Mouse (Mus musculus): ENCODE results near the gene Mrpl54. TPM values are rescaled to one million over a fixed set of nuclear protein-coding genes. Genes with fewer than 3 reads are reported as not detected.
"Not testable (repeated sequence)": the region's sequence is repeated elsewhere in the genome, so short reads cannot be mapped to it uniquely, and the experiment has no call there.

The Mrpl54 gene
- polyA plus RNA-seq, 1 experiment = not detected

GRCm38 (mm10) chr10:81230438-81231332 lies 36.0 kb downstream of the Mrpl54 start, which contains the start of gene Atcay:
Gene Atcay, minus strand, starts transcription at chr10:81230833.
- TF ChIP-seq CTCF (IDR thresholded peaks at IDR 0.05; ENCODE audit: insufficient read depth, low read depth, low read length) = peak; percentile 33; the same call in 1 of the 2 replicates
- peak; percentile 92 for TF ChIP-seq POLR2A (IDR thresholded peaks at IDR 0.05; ENCODE audit: insufficient read depth, low read depth, low read length)
- H3K27ac ChIP-seq (ENCODE audit: insufficient read depth, low read depth, low read length) = peak within 1 kb of the TSS; percentile 90
- H3K4me3 ChIP-seq (ENCODE audit: insufficient read depth, low read depth, low read length) = peak within 1 kb of the TSS; percentile 59
- WGBS = 3% methylated on average over 27 of the region's 27 CpGs
- peaks cover 28% of the 10 kb centered on the region for H3K4me1 ChIP-seq (ENCODE audit: control insufficient read depth, insufficient read depth, low read length)

- Histone ChIP-seq H3K27ac (ENCODE audit: insufficient read depth, low read depth, low read length) (peak overlapping the region; percentile 90), H3K4me1 (ENCODE audit: control insufficient read depth, insufficient read depth, low read length) (peaks cover 30% of the 10 kb centered on the region), H3K4me3 (ENCODE audit: insufficient read depth, low read depth, low read length) (peak overlapping the region; percentile 59)
- WGBS = 2% methylated on average over 20 of the region's 20 CpGs
- TF ChIP-seq POLR2A (IDR thresholded peaks at IDR 0.05; ENCODE audit: insufficient read depth, low read depth, low read length) (no peak), CTCF (IDR thresholded peaks at IDR 0.05; ENCODE audit: insufficient read depth, low read depth, low read length) (no peak)
These were observed 36.8 kb downstream of the Mrpl54 start for GRCm38 (mm10) chr10:81229735-81230437.

- H3K27ac ChIP-seq (ENCODE audit: insufficient read depth, low read depth, low read length); H3K4me3 ChIP-seq (ENCODE audit: insufficient read depth, low read depth, low read length): not testable (repeated sequence)
- H3K4me1 ChIP-seq (ENCODE audit: control insufficient read depth, insufficient read depth, low read length) = peaks cover 20% of the 10 kb centered on the region
- WGBS = 61% methylated on average over 2 of the region's 2 CpGs
These were observed 43.0 kb downstream of the Mrpl54 start for GRCm38 (mm10) chr10:81223731-81224130.

GRCm38 (mm10) chr10:81221402-81222015 lies 45.2 kb downstream of the Mrpl54 start:
- no peak overlapping the region for H3K27ac ChIP-seq (ENCODE audit: insufficient read depth, low read depth, low read length)
- peaks cover 17% of the 10 kb centered on the region for H3K4me1 ChIP-seq (ENCODE audit: control insufficient read depth, insufficient read depth, low read length)
- 59% methylated on average over 5 of the region's 5 CpGs for WGBS
- no peak overlapping the region for H3K4me3 ChIP-seq (ENCODE audit: insufficient read depth, low read depth, low read length)
- TF ChIP-seq CTCF (IDR thresholded peaks at IDR 0.05; ENCODE audit: insufficient read depth, low read depth, low read length) (no peak), POLR2A (IDR thresholded peaks at IDR 0.05; ENCODE audit: insufficient read depth, low read depth, low read length) (no peak)

DNA sequence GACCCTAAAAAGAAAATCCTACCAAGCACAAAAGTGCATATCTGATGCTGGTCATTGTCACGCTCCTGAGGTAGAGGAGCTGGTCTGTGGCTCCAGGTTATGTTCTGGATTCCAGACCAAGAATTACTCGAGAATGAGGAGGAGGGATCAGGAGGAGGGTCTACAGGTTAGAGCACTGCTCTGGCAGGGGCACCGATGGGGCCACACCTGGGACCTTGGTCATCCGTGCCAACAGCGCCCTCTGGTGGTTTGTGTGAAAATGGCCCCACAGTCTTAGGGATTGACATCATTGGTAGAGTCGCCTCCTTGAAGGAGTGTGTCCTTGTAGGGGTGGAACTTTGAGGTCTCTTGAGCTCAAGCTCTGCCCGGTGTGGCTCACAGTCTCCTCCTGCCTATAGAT lies 48.8 kb downstream of the Mrpl54 start:
- TF ChIP-seq CTCF (IDR thresholded peaks at IDR 0.05; ENCODE audit: insufficient read depth, low read depth, low read length) (peak; percentile 79), POLR2A (IDR thresholded peaks at IDR 0.05; ENCODE audit: insufficient read depth, low read depth, low read length) (no peak)
- 25% methylated on average over 7 of the region's 7 CpGs for WGBS

GRCm38 (mm10) chr10:81217267-81217666 lies 49.5 kb downstream of the Mrpl54 start:
- not testable (repeated sequence) for H3K4me3 ChIP-seq (ENCODE audit: insufficient read depth, low read depth, low read length); H3K4me1 ChIP-seq (ENCODE audit: control insufficient read depth, insufficient read depth, low read length); H3K27ac ChIP-seq (ENCODE audit: insufficient read depth, low read depth, low read length)
- 17% methylated on average over 1 of the region's 1 CpGs for WGBS

More for the DNA sequence above, 48.8 kb downstream of the Mrpl54 start:
- Histone ChIP-seq H3K4me3 (ENCODE audit: insufficient read depth, low read depth, low read length) (no peak overlapping the region), H3K4me1 (ENCODE audit: control insufficient read depth, insufficient read depth, low read length) (peaks cover 8% of the 10 kb centered on the region), H3K27ac (ENCODE audit: insufficient read depth, low read depth, low read length) (no peak overlapping the region)

- no peak for TF ChIP-seq CTCF (IDR thresholded peaks at IDR 0.05; ENCODE audit: insufficient read depth, low read depth, low read length)
- H3K4me1 ChIP-seq (ENCODE audit: control insufficient read depth, insufficient read depth, low read length) = peaks cover 5% of the 10 kb centered on the region
- no peak overlapping the region for H3K4me3 ChIP-seq (ENCODE audit: insufficient read depth, low read depth, low read length)
- WGBS = 84% methylated on average over 6 of the region's 6 CpGs
- H3K27ac ChIP-seq (ENCODE audit: insufficient read depth, low read depth, low read length) = no peak overlapping the region
These were observed 49.9 kb downstream of the Mrpl54 start for GRCm38 (mm10) chr10:81216810-81217209.

- Histone ChIP-seq H3K27ac (ENCODE audit: insufficient read depth, low read depth, low read length) (no peak overlapping the region), H3K4me1 (ENCODE audit: control insufficient read depth, insufficient read depth, low read length) (peaks cover 2% of the 10 kb centered on the region; the same call in 1 of the 2 replicates), H3K4me3 (ENCODE audit: insufficient read depth, low read depth, low read length) (no peak overlapping the region)
- WGBS = 88% methylated on average over 6 of the region's 6 CpGs
- TF ChIP-seq POLR2A (IDR thresholded peaks at IDR 0.05; ENCODE audit: insufficient read depth, low read depth, low read length) = no peak
- no peak for TF ChIP-seq CTCF (IDR thresholded peaks at IDR 0.05; ENCODE audit: insufficient read depth, low read depth, low read length)
These were observed 50.5 kb downstream of the Mrpl54 start for GRCm38 (mm10) chr10:81216260-81216659.

Other genes with a start within 250 kb of the Mrpl54 start
- not detected in 2 replicates for gene Diras1, start 241.3 kb downstream of the Mrpl54 start, polyA plus RNA-seq (2012; ENCODE audit: insufficient read depth, insufficient read length, low replicate concordance, missing spikeins)
- not detected in 2 replicates for gene Slc39a3, start 229.5 kb downstream of the Mrpl54 start, polyA plus RNA-seq (2012; ENCODE audit: insufficient read depth, insufficient read length, low replicate concordance, missing spikeins)
- not detected in 2 replicates for gene Sgta, start 206.8 kb downstream of the Mrpl54 start, polyA plus RNA-seq (2012; ENCODE audit: insufficient read depth, insufficient read length, low replicate concordance, missing spikeins)
- gene Thop1, start 196.9 kb downstream of the Mrpl54 start, polyA plus RNA-seq (2012; ENCODE audit: insufficient read depth, insufficient read length, low replicate concordance, missing spikeins) = not detected in 2 replicates
- not detected in 2 replicates for gene Creb3l3, start 168.1 kb downstream of the Mrpl54 start, polyA plus RNA-seq (2012; ENCODE audit: insufficient read depth, insufficient read length, low replicate concordance, missing spikeins)
- gene Map2k2, start 161.0 kb downstream of the Mrpl54 start, polyA plus RNA-seq (2012; ENCODE audit: insufficient read depth, insufficient read length, low replicate concordance, missing spikeins) = not detected in 2 replicates
- gene Zbtb7a, start 131.7 kb downstream of the Mrpl54 start, polyA plus RNA-seq (2012; ENCODE audit: insufficient read depth, insufficient read length, low replicate concordance, missing spikeins) = 77.0 TPM in 1 of 2 replicates, not detected in the other
- not detected in 2 replicates for gene Pias4, start 99.0 kb downstream of the Mrpl54 start, polyA plus RNA-seq (2012; ENCODE audit: insufficient read depth, insufficient read length, low replicate concordance, missing spikeins)
- 423 and 2,167 TPM in 2 replicates for gene Eef2, start 90.3 kb downstream of the Mrpl54 start, polyA plus RNA-seq (2012; ENCODE audit: insufficient read depth, insufficient read length, low replicate concordance, missing spikeins)
- not detected in 2 replicates for gene Dapk3, start 83.9 kb downstream of the Mrpl54 start, polyA plus RNA-seq (2012; ENCODE audit: insufficient read depth, insufficient read length, low replicate concordance, missing spikeins)
- not detected in 2 replicates for gene 4930442H23Rik, start 83.1 kb downstream of the Mrpl54 start, polyA plus RNA-seq (2012; ENCODE audit: insufficient read depth, insufficient read length, low replicate concordance, missing spikeins)
- gene Nmrk2, start 64.9 kb downstream of the Mrpl54 start, polyA plus RNA-seq (2012; ENCODE audit: insufficient read depth, insufficient read length, low replicate concordance, missing spikeins) = not detected in 2 replicates
- gene Atcay, start 36.1 kb downstream of the Mrpl54 start, polyA plus RNA-seq (2012; ENCODE audit: insufficient read depth, insufficient read length, low replicate concordance, missing spikeins) = not detected in 2 replicates
- gene Zfr2, start 33.8 kb downstream of the Mrpl54 start, polyA plus RNA-seq (2012; ENCODE audit: insufficient read depth, insufficient read length, low replicate concordance, missing spikeins) = not detected in 2 replicates
- gene Matk, start 14.0 kb downstream of the Mrpl54 start, polyA plus RNA-seq (2012; ENCODE audit: insufficient read depth, insufficient read length, low replicate concordance, missing spikeins) = not detected in 2 replicates
- gene Apba3, start within 50 bp of the Mrpl54 start, polyA plus RNA-seq (2012; ENCODE audit: insufficient read depth, insufficient read length, low replicate concordance, missing spikeins) = not detected in 2 replicates
- not detected in 2 replicates for gene Tjp3, start 24.6 kb upstream of the Mrpl54 start, polyA plus RNA-seq (2012; ENCODE audit: insufficient read depth, insufficient read length, low replicate concordance, missing spikeins)
- 935 TPM in 1 of 2 replicates, not detected in the other for gene Pip5k1c, start 26.0 kb upstream of the Mrpl54 start, polyA plus RNA-seq (2012; ENCODE audit: insufficient read depth, insufficient read length, low replicate concordance, missing spikeins)
- not detected in 2 replicates for gene Cactin, start 54.2 kb upstream of the Mrpl54 start, polyA plus RNA-seq (2012; ENCODE audit: insufficient read depth, insufficient read length, low replicate concordance, missing spikeins)
- not detected in 2 replicates for gene Tbxa2r, start 61.8 kb upstream of the Mrpl54 start, polyA plus RNA-seq (2012; ENCODE audit: insufficient read depth, insufficient read length, low replicate concordance, missing spikeins)
- not detected in 2 replicates for gene Gipc3, start 76.3 kb upstream of the Mrpl54 start, polyA plus RNA-seq (2012; ENCODE audit: insufficient read depth, insufficient read length, low replicate concordance, missing spikeins)
- not detected in 2 replicates for gene Hmg20b, start 83.5 kb upstream of the Mrpl54 start, polyA plus RNA-seq (2012; ENCODE audit: insufficient read depth, insufficient read length, low replicate concordance, missing spikeins)
- not detected in 2 replicates for gene Mfsd12, start 90.6 kb upstream of the Mrpl54 start, polyA plus RNA-seq (2012; ENCODE audit: insufficient read depth, insufficient read length, low replicate concordance, missing spikeins)
- gene 4930404N11Rik, start 98.9 kb upstream of the Mrpl54 start, polyA plus RNA-seq (2012; ENCODE audit: insufficient read depth, insufficient read length, low replicate concordance, missing spikeins) = not detected in 2 replicates
- not detected in 2 replicates for gene Fzr1, start 111.6 kb upstream of the Mrpl54 start, polyA plus RNA-seq (2012; ENCODE audit: insufficient read depth, insufficient read length, low replicate concordance, missing spikeins)
- gene Dohh, start 117.5 kb upstream of the Mrpl54 start, polyA plus RNA-seq (2012; ENCODE audit: insufficient read depth, insufficient read length, low replicate concordance, missing spikeins) = not detected in 2 replicates
- gene Gm48551, start 117.5 kb upstream of the Mrpl54 start, polyA plus RNA-seq (2012; ENCODE audit: insufficient read depth, insufficient read length, low replicate concordance, missing spikeins) = not detected in 2 replicates
- gene Gm48552, start 122.1 kb upstream of the Mrpl54 start, polyA plus RNA-seq (2012; ENCODE audit: insufficient read depth, insufficient read length, low replicate concordance, missing spikeins) = not detected in 2 replicates
- gene Smim24, start 126.1 kb upstream of the Mrpl54 start, polyA plus RNA-seq (2012; ENCODE audit: insufficient read depth, insufficient read length, low replicate concordance, missing spikeins) = not detected in 2 replicates
- not detected in 2 replicates for gene Nfic, start 188.7 kb upstream of the Mrpl54 start, polyA plus RNA-seq (2012; ENCODE audit: insufficient read depth, insufficient read length, low replicate concordance, missing spikeins)
- not detected in 2 replicates for gene Celf5, start 215.8 kb upstream of the Mrpl54 start, polyA plus RNA-seq (2012; ENCODE audit: insufficient read depth, insufficient read length, low replicate concordance, missing spikeins)
- gene Ncln, start 229.5 kb upstream of the Mrpl54 start, polyA plus RNA-seq (2012; ENCODE audit: insufficient read depth, insufficient read length, low replicate concordance, missing spikeins) = 181 TPM in 1 of 2 replicates, not detected in the other
- not detected in 2 replicates for gene S1pr4, start 233.2 kb upstream of the Mrpl54 start, polyA plus RNA-seq (2012; ENCODE audit: insufficient read depth, insufficient read length, low replicate concordance, missing spikeins)

Data from olfactory bulb, adult 2 months (tissue).